Mouse (Mus musculus) hindlimb bud, embryonic 11.5 days (tissue): ENCODE data around the gene Ric3.
A peak's percentile ranks its signal among the peaks of the same experiment; 100 is the strongest.
"Not testable (repeated sequence)": the region's sequence is repeated elsewhere in the genome, so short reads cannot be mapped to it uniquely, and the experiment has no call there.

Experiments used
- DNase-seq: peaks from one replicate; pipeline ENCODE4 v3.0.0-alpha.2; 2012; ENCODE audit warnings: low read depth, low spot score; ENCODE audit errors: extremely low spot score

The Ric3 gene

GRCm38 (mm10) chr7:109083113-109083812, at the start of gene Ric3:
TSS of gene Ric3 (minus strand) at chr7:109083331.
- DNase-seq = no peak

- DNase-seq = no peak
These were observed 48.4 kb upstream of the Ric3 start for GRCm38 (mm10) chr7:109131565-109131964.

DNA sequence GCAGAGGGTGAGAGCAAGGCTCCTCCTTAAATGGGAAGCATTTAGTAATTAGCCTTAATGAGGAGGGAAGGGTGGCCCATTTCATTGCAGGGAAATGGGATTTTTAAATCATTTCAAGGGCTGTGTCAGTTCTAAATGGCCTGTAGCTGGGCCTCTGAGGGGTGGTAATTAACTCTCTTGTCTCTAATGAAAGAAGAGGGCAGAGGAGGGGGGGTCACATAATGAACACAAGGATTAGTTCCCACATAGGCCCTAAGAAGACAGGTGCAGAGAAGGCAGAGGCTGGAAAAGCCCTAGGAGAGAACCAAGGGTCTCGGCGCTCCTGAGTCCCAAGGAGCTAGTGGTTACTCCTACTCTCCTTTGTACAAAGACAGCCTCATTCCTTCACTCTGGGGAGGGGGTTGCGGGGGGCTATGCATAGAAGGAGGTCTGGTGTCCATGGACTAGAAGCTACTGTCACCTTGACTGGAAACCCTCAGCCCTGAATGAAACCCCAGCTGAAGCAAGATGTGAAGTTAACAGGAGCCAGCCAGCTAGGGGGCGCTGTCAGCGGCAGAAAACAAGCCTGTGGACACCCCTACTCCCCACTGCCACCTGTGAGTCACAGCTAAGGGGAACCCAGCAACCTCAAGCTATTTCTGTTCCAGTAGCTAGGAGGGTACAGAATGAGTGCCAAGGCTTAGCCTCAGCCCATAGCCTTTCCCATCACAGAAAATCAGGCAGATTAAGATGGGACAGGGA, 47.0 kb upstream of the Ric3 start:
- DNase-seq = no peak

GRCm38 (mm10) chr7:109129442-109129841, 46.3 kb upstream of the Ric3 start:
- DNase-seq = no peak

DNA sequence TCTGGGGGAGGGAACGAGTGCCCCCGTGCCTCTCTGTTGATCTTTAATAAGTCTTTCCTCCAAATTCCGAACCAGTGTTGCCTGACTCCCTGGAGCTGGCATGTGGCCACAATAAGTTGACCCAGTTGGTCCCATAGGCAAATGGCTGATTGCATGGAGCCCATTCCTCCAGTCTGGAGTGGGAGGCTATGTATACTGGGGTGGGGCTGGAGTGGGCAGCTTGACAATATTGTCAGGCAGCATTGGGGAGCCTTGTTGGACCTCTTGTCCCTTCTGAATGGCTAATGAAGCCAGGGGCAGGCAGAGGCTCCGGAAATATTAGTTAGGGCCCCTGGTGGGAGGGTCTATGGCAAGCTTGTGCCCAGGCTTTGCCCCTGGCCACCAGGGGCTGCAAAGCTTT, 32.8 kb upstream of the Ric3 start:
- no peak for DNase-seq

- not testable (repeated sequence) for DNase-seq
These were observed 32.4 kb upstream of the Ric3 start for GRCm38 (mm10) chr7:109115488-109115887.

DNA sequence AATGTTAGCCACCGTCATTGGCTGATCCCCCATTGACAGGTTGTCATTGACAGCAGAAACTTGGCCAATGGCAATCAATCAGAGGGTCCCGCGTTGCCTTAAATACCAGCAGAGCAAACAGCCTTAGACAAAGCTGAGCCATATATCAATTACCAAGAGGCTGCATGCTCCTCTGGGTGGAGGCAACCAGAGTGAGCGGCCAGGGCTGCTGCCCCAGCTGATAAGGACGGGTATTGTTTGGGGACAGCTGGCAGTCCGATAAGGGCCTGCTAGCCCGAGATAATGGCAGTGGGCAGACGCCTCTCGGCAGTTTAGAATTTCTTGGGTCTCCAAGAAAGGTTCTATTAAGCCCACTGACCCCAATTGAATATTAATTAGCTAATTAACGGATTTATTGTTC, 31.8 kb upstream of the Ric3 start:
- DNase-seq = no peak

DNA sequence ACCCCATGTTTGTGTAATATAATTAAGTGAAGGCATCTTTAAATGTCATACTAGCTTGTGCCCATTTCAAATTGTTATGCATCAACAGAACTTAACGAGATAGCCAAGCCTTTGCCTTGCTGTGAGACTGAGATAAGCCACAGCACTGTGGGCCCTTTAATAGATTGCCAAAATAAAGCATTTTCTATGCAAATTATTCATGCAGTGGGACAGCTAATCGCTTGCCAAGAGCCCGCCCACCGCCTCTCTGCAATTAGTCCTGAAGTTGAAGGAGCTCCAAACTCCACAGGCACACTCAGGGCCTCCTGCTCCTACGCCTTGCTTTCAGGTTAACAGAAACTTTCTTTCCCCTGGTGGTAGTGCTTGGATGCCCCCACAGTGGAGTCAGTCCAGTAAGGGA, 27.9 kb upstream of the Ric3 start:
- no peak for DNase-seq

GRCm38 (mm10) chr7:109104894-109105293, 21.8 kb upstream of the Ric3 start:
- no peak for DNase-seq

DNA sequence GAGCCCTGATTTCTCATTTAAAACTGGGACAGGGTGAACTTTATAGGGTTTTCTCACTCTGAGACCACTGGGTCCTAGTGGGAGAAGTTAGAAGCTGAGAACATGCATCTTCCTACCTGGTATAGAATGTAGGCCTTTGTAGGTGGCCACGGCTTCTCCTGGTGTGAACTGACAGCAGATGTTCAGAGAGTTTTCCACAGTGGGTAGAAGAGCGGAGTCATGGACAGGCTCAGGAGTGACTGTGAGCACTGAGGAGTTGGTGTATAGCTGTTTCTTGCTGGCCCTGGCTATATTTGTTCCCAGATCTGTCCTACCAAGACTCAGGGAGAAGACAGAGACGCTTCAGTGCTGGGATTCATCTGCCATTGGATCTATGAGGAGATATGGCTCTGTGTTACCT, 18.0 kb upstream of the Ric3 start:
- no peak for DNase-seq

DNA sequence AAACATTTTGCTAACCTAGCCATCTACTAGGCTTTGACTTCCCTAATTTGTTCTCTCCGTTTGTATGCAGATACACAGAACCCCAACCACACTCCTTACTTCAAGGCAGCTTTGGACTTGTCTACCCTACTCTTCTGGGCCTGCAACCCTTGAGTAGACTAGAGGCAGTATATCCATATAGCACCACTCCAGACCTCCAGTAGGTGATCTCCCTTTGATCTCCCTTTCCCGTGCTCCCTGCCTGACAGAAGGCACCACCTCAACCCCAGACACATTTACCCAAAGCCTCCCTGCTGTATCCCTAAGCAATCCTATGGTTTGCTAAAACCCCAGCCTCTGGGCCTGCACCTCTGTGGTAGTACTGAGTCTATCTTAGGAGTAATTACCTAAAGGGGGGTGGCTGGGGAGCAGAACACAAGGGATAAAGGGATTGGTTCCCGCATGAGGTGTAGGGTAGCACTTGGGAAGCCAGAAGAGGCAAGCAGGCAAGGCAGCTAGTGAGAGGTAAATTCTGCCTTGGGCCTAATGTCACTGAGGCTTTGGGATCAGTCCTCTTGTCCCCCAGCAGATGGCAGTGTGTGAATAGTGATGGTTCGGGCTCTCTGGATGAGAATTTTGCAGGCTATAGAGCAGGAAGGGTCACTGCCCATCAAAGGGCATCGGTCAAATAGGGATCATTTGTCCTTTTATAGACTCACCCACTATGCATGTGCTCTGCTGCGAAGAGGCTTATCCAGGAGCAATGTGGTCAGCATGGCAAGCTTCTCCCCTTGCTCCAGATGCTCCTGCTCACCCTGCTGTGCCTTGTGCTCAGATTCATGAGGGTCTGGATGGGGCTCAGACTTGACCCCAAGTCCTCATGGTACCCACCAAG, 15.3 kb upstream of the Ric3 start:
- DNase-seq = peak; percentile 28

GRCm38 (mm10) chr7:109097203-109097602, 14.1 kb upstream of the Ric3 start:
- no peak for DNase-seq

- no peak for DNase-seq
These were observed 13.5 kb upstream of the Ric3 start for GRCm38 (mm10) chr7:109096618-109097017.

- no peak for DNase-seq
These were observed 11.2 kb upstream of the Ric3 start for GRCm38 (mm10) chr7:109094294-109094693.

DNA sequence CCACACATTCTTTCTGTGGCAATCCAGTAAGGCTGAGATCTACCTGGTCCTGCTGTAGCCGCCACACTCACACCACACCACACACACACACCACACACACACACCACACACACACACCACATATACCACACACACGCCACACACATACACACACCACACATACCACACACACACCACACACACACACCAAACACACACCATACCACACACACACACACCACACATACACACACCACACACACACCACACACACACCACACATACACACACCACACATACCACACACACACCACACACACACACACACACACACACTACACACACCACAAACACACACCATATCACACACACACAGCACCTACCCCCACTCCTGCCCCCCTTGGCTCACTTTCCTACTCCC, 8.2 kb upstream of the Ric3 start:
- not testable (repeated sequence) for DNase-seq

GRCm38 (mm10) chr7:109086946-109087345, 3.8 kb upstream of the Ric3 start:
- no peak for DNase-seq

DNA sequence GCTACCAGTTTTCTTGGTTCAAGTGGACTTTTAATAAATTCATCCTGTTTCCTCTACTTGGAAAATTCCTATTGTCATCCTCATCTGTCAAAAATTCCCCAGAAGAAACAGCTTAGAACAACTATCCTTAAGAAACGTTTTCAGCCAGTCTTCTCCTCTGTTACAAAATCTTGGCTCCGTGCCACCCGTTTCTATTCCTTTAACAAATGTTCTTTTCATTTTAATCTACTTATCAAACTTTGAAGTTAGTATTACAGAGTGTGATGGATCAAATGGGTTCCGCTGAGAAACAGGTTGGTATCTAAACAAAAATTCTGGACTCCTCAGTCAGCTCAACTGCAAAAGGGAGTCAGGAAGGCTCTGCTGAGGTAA, 668 bp upstream of the Ric3 start:
- DNase-seq = no peak

DNA sequence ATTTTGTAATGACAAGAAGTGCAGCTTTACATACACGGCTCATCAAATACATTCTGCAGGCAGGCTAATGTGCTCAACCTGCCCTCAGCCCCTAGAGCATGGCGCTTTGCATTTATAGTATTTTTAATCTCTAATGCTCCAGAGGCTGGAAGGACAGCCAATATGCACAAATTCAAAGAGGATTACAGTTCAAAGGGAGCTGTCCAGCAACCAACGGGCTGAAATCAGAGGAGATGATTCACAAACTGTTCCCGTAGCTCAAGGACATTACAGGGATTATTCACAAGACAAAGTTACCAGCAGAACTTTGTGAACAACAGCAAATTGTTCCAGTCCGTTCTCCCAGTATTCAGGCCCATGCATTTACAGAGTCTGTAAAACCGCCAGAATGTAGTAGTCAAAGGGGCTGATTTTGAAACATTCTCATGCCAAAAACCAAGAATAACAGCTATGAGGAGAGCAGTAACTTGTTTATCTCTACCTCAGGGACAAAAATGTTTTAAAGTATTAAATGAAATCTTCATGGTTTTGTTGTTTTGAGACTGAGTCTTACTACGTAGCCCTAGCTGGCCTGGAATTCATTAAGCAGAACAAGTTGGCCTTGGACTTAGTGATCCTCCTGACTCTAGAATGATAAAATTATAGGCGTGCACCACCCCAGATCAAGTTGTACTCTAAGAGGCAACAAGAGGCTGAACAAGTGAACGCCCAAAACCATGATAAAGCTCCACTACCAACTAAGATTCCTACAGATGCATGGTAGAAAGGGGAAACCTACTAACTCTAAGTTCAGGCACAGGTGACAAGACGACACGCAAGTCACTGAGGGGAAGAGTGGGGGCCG, 640 bp downstream of the Ric3 start:
- peak; percentile 61 for DNase-seq

- no peak for DNase-seq
These were observed 10.8 kb downstream of the Ric3 start for GRCm38 (mm10) chr7:109072326-109072725.

- DNase-seq = no peak
These were observed 13.5 kb downstream of the Ric3 start for GRCm38 (mm10) chr7:109069641-109070040.

- DNase-seq = no peak
These were observed 23.6 kb downstream of the Ric3 start for GRCm38 (mm10) chr7:109059536-109059935.
